16 mouse cellular contexts compared by ENCODE assay signal in genomic region chr7:135997640-135998039, GRCm38 (mm10).
"Had no signal": no experiment of that assay in that cellular context is flagged by ENCODE, and none has a peak within 500 bp of the region (broad histone marks: within the 10 kb centered on the region; RNA-seq: fewer than 3 reads in every experiment).

No protein-coding gene starts in this region.

- H3K27me3 ChIP-seq: liver, embryonic 13.5 days; lung, embryonic 15.5 days; megakaryocyte, embryonic 14.5 days; midbrain, embryonic 15.5 days; neural tube, embryonic 12.5 days had no signal

- H3K9me3 ChIP-seq: kidney, embryonic 15.5 days; liver, embryonic 13.5 days; lung, embryonic 15.5 days; megakaryocyte, embryonic 14.5 days; midbrain, embryonic 15.5 days; neural tube, embryonic 12.5 days had no signal

- ATAC-seq: liver, postnatal 0 days; midbrain, embryonic 15.5 days had no signal

- H3K4me1 ChIP-seq: liver, embryonic 13.5 days; lung, embryonic 15.5 days; megakaryocyte, embryonic 14.5 days; midbrain, embryonic 15.5 days had no signal

- H3K36me3 ChIP-seq: kidney, embryonic 15.5 days; liver, embryonic 13.5 days; lung, embryonic 15.5 days; midbrain, embryonic 15.5 days; neural tube, embryonic 12.5 days had no signal

- H3K4me2 ChIP-seq: kidney, embryonic 15.5 days; liver, embryonic 13.5 days; lung, embryonic 15.5 days; midbrain, embryonic 11.5 days; midbrain, embryonic 15.5 days; neural tube, embryonic 12.5 days had no signal

- DNase-seq: liver; liver, embryonic 13.5 days; liver, postnatal 0 days; lung, postnatal 14 days; right cerebral cortex, postnatal 4 days; spleen, adult 18-20 months; thymus, adult 18-20 months; thymus, postnatal 14 days had no signal

- H3K27ac ChIP-seq: kidney, embryonic 15.5 days; left cerebral cortex, adult 2 months; liver, embryonic 13.5 days; lung, embryonic 15.5 days; macrophage; midbrain, embryonic 15.5 days; neural tube, embryonic 12.5 days had no signal

- H3K4me3 ChIP-seq: kidney, embryonic 15.5 days; left cerebral cortex, adult 2 months; liver, embryonic 13.5 days; lung, embryonic 15.5 days; megakaryocyte, embryonic 14.5 days; midbrain, embryonic 15.5 days; neural tube, embryonic 12.5 days had no signal

- H3K9ac ChIP-seq: kidney, embryonic 15.5 days; liver, embryonic 13.5 days; liver, postnatal 0 days; lung, embryonic 15.5 days; midbrain, embryonic 15.5 days; neural tube, embryonic 12.5 days had no signal
